Mouse (Mus musculus) lung, embryonic 16.5 days (tissue): ENCODE results near the gene Cnot2. TPM values are rescaled to one million over a fixed set of nuclear protein-coding genes. Genes with fewer than 3 reads are reported as not detected.

Experiments
- microRNA-seq: library from miRNA; unstranded; fragments of <30 nt; microRNA quantifications from one replicate; pipeline ENCODE4, GENCODE M21; 2016
- polyA plus RNA-seq: library from polyadenylated mRNA; unstranded; fragments of >200 nt; fragmentation: Nextera tagmentation; extraction: Ambion mirVana; gene quantifications from 2 replicates; pipeline ENCODE4 v1.2.1, GENCODE M21; 2015

Gene Cnot2
- polyA plus RNA-seq, 1 experiment from 2014 or later, result 100 TPM

Small RNA genes within 50 kb of the gene (microRNA-seq; reads per million reads assigned to microRNA genes)
- gene Gm25190, result not detected

Other genes starting within 250 kb of the Cnot2 start
- 2.3 and 3.2 TPM in 2 replicates for gene Kcnmb4, start 107.6 kb downstream of the Cnot2 start, polyA plus RNA-seq